Mouse (Mus musculus): ENCODE results near the gene Atp2a1. TPM values are rescaled to one million over a fixed set of nuclear protein-coding genes. Genes with fewer than 3 reads are reported as not detected.

The Atp2a1 gene
- polyA plus RNA-seq (2011; ENCODE audit: insufficient read length, low read depth, missing spikeins) = not detected in 2 replicates

GRCm38 (mm10) chr7:126463004-126463403, at the start of gene Atp2a1:
Gene Atp2a1, minus strand, starts transcription at chr7:126463108.
- TF ChIP-seq POLR2A (IDR thresholded peaks at IDR 0.05; ENCODE audit: low read depth, low read length) = no peak
- no peaks in the 10 kb centered on the region for H3K4me1 ChIP-seq (ENCODE audit: control insufficient read depth, insufficient read depth, low read length)
- no peak within 1 kb of the TSS for H3K27ac ChIP-seq (ENCODE audit: insufficient read depth, low read length)
- H3K4me3 ChIP-seq (ENCODE audit: insufficient read depth, low read length) = no peak within 1 kb of the TSS

- Histone ChIP-seq H3K4me3 (ENCODE audit: insufficient read depth, low read length) (no peak overlapping the region), H3K27ac (ENCODE audit: insufficient read depth, low read length) (no peak overlapping the region), H3K4me1 (ENCODE audit: control insufficient read depth, insufficient read depth, low read length) (no peaks in the 10 kb centered on the region; the same call in 1 of the 2 replicates)
- TF ChIP-seq POLR2A (IDR thresholded peaks at IDR 0.05; ENCODE audit: low read depth, low read length) = no peak
- TF ChIP-seq CTCF (IDR thresholded peaks at IDR 0.05; ENCODE audit: borderline replicate concordance, insufficient read depth, low read length) = no peak
Observed at GRCm38 (mm10) chr7:126511287-126511686, 48.4 kb upstream of the Atp2a1 start.

DNA sequence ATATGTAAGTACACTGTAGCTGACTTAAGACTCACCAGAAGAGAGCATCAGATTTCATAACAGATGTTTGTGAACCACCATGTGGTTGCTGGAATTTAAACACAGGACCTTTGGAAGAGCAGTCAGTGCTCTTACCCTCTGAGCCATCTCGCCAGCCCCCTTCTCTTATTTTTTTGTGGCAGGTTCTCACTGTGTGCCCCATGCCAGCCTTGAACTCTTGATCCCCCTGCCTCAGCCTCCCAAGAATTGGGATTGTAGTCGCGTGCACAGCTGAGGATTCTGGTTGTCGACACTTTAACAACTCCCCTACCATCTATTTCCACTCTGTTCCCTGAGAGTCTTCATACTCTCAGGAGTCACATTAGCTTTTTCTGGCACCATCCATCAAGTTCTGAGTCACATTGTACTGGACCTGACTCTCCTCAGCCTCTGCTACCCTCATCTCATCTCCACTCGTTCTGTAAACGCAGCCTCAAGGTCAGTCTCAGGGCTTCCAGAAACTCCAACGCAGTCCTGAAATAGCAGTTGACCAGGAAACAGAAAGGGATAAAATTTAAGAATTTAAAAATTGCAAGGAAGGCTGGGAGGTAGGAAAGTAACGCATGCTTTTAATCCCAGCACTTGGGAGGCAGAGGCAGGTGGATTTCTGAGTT, 44.3 kb upstream of the Atp2a1 start:
- Histone ChIP-seq H3K4me1 (ENCODE audit: control insufficient read depth, insufficient read depth, low read length) (no peaks in the 10 kb centered on the region; the same call in 1 of the 2 replicates), H3K27ac (ENCODE audit: insufficient read depth, low read length) (no peak overlapping the region), H3K4me3 (ENCODE audit: insufficient read depth, low read length) (no peak overlapping the region)
- no peak for TF ChIP-seq POLR2A (IDR thresholded peaks at IDR 0.05; ENCODE audit: low read depth, low read length)
- TF ChIP-seq CTCF (IDR thresholded peaks at IDR 0.05; ENCODE audit: borderline replicate concordance, insufficient read depth, low read length) = no peak

GRCm38 (mm10) chr7:126504913-126505312, 42.0 kb upstream of the Atp2a1 start:
- Histone ChIP-seq H3K27ac (ENCODE audit: insufficient read depth, low read length) (no peak overlapping the region), H3K4me1 (ENCODE audit: control insufficient read depth, insufficient read depth, low read length) (no peaks in the 10 kb centered on the region; the same call in 1 of the 2 replicates), H3K4me3 (ENCODE audit: insufficient read depth, low read length) (no peak overlapping the region)
- TF ChIP-seq CTCF (IDR thresholded peaks at IDR 0.05; ENCODE audit: borderline replicate concordance, insufficient read depth, low read length) (no peak), POLR2A (IDR thresholded peaks at IDR 0.05; ENCODE audit: low read depth, low read length) (no peak)

- TF ChIP-seq POLR2A (IDR thresholded peaks at IDR 0.05; ENCODE audit: low read depth, low read length) (peak; percentile 62; the same call in 1 of the 2 replicates), CTCF (IDR thresholded peaks at IDR 0.05; ENCODE audit: borderline replicate concordance, insufficient read depth, low read length) (no peak)
- Histone ChIP-seq H3K27ac (ENCODE audit: insufficient read depth, low read length) (peak within 1 kb of the TSS; percentile 98), H3K4me1 (ENCODE audit: control insufficient read depth, insufficient read depth, low read length) (no peaks in the 10 kb centered on the region; the same call in 1 of the 2 replicates), H3K4me3 (ENCODE audit: insufficient read depth, low read length) (peak within 1 kb of the TSS; percentile 99)
Observed at GRCm38 (mm10) chr7:126503273-126503878, 40.5 kb upstream of the Atp2a1 start, which contains the start of gene Atxn2l. Gene Atxn2l, minus strand, starts transcription at chr7:126503437.

DNA sequence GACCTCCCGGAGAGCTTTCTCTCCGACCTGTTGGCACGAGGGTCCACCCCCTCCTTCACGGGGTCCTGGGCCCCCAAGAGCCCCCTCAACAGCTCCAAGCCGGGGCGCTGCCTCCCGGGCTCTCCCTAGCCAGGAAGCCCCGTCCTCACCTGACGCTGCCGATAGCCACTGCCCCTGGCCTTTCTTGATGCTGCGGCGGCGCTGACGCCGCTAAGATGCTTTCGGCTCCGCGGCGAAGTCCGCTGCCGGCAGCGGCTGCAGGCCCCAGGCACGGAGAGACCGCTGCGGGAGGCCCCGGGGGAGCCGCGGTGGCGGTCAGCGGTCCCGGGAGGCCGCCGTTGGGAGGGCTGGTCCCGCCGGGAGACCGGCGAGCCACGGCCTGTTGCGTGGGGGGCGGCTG, 39.8 kb upstream of the Atp2a1 start:
- Histone ChIP-seq H3K27ac (ENCODE audit: insufficient read depth, low read length) (peak overlapping the region; percentile 98), H3K4me3 (ENCODE audit: insufficient read depth, low read length) (peak overlapping the region; percentile 99), H3K4me1 (ENCODE audit: control insufficient read depth, insufficient read depth, low read length) (no peaks in the 10 kb centered on the region; the same call in 1 of the 2 replicates)
- no peak for TF ChIP-seq CTCF (IDR thresholded peaks at IDR 0.05; ENCODE audit: borderline replicate concordance, insufficient read depth, low read length)

- peak overlapping the region; percentile 99 for H3K4me3 ChIP-seq (ENCODE audit: insufficient read depth, low read length)
- H3K4me1 ChIP-seq (ENCODE audit: control insufficient read depth, insufficient read depth, low read length) = no peaks in the 10 kb centered on the region
- H3K27ac ChIP-seq (ENCODE audit: insufficient read depth, low read length) = peak overlapping the region; percentile 98
- peak; percentile 53 for TF ChIP-seq POLR2A (IDR thresholded peaks at IDR 0.05; ENCODE audit: low read depth, low read length)
- no peak for TF ChIP-seq CTCF (IDR thresholded peaks at IDR 0.05; ENCODE audit: borderline replicate concordance, insufficient read depth, low read length)
Observed at GRCm38 (mm10) chr7:126502023-126502741, 39.3 kb upstream of the Atp2a1 start.

- peak overlapping the region; percentile 91 for H3K4me3 ChIP-seq (ENCODE audit: insufficient read depth, low read length)
- H3K4me1 ChIP-seq (ENCODE audit: control insufficient read depth, insufficient read depth, low read length) = no peaks in the 10 kb centered on the region
- no peak for TF ChIP-seq CTCF (IDR thresholded peaks at IDR 0.05; ENCODE audit: borderline replicate concordance, insufficient read depth, low read length)
- TF ChIP-seq POLR2A (IDR thresholded peaks at IDR 0.05; ENCODE audit: low read depth, low read length) = no peak; the same call in 1 of the 2 replicates
- peak overlapping the region; percentile 98 for H3K27ac ChIP-seq (ENCODE audit: insufficient read depth, low read length)
Observed at GRCm38 (mm10) chr7:126501684-126502022, 38.7 kb upstream of the Atp2a1 start.

- H3K27ac ChIP-seq (ENCODE audit: insufficient read depth, low read length) = no peak overlapping the region
- H3K4me3 ChIP-seq (ENCODE audit: insufficient read depth, low read length) = no peak overlapping the region
- no peak for TF ChIP-seq CTCF (IDR thresholded peaks at IDR 0.05; ENCODE audit: borderline replicate concordance, insufficient read depth, low read length)
- no peak for TF ChIP-seq POLR2A (IDR thresholded peaks at IDR 0.05; ENCODE audit: low read depth, low read length)
- H3K4me1 ChIP-seq (ENCODE audit: control insufficient read depth, insufficient read depth, low read length) = no peaks in the 10 kb centered on the region
Observed at GRCm38 (mm10) chr7:126499416-126499815, 36.5 kb upstream of the Atp2a1 start.

DNA sequence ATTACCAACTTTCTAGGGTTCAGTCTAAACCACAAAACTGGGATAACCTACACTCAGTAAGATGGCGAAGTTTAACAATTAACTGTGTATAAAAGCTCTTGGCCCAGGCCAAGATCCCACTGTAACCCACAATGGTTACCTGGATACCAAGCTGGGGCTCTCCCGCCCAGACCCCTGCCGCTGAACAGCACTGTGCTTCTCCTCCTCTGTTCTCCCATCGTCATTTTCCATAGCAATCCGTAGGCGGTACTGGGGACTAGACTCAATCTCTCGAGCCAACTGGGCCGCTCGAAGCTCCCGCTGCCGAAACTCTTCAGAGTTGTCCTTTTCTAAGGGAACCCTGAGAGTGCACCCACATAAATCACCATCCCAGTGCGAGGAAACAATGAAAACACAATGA, 35.1 kb upstream of the Atp2a1 start:
- H3K27ac ChIP-seq (ENCODE audit: insufficient read depth, low read length) = no peak overlapping the region
- no peaks in the 10 kb centered on the region for H3K4me1 ChIP-seq (ENCODE audit: control insufficient read depth, insufficient read depth, low read length)
- TF ChIP-seq POLR2A (IDR thresholded peaks at IDR 0.05; ENCODE audit: low read depth, low read length) (no peak), CTCF (IDR thresholded peaks at IDR 0.05; ENCODE audit: borderline replicate concordance, insufficient read depth, low read length) (no peak)
- no peak overlapping the region for H3K4me3 ChIP-seq (ENCODE audit: insufficient read depth, low read length)
